Mouse (Mus musculus) stomach, postnatal 0 days (tissue): ENCODE measurements at regions not wholly inside any gene's neighbourhood (a gene's known extent, or its start where the extent isn't known, plus 50 kb on each side); places are given as distances from the start of the nearest gene placed in this dataset.

Experiments used
- CTCF ChIP-seq: IDR thresholded peaks from 2 replicates; pipeline ENCODE4 v1.5.1; 2016; ENCODE audit warnings: antibody characterized with exemption, low read depth, mild to moderate bottlenecking, moderate library complexity
- EP300 ChIP-seq: optimal IDR thresholded peaks from 2 replicates; pipeline ENCODE3; 2016; ENCODE audit warnings: antibody characterized with exemption

- TF ChIP-seq CTCF (no peak), EP300 (no peak)
These were observed 270.3 kb downstream of the Sox2 start for GRCm38 (mm10) chr3:34920497-34920896.
